Mouse (Mus musculus) thymus, postnatal 14 days (tissue): ENCODE measurements at regions not wholly inside any gene's neighbourhood (a gene's known extent, or its start where the extent isn't known, plus 50 kb on each side); places are given as distances from the start of the nearest gene placed in this dataset.
"Not testable (repeated sequence)": the region's sequence is repeated elsewhere in the genome, so short reads cannot be mapped to it uniquely, and the experiment has no call there.

Source experiments
- DNase-seq: peaks from one replicate; pipeline ENCODE4 v3.0.0; 2021

DNA sequence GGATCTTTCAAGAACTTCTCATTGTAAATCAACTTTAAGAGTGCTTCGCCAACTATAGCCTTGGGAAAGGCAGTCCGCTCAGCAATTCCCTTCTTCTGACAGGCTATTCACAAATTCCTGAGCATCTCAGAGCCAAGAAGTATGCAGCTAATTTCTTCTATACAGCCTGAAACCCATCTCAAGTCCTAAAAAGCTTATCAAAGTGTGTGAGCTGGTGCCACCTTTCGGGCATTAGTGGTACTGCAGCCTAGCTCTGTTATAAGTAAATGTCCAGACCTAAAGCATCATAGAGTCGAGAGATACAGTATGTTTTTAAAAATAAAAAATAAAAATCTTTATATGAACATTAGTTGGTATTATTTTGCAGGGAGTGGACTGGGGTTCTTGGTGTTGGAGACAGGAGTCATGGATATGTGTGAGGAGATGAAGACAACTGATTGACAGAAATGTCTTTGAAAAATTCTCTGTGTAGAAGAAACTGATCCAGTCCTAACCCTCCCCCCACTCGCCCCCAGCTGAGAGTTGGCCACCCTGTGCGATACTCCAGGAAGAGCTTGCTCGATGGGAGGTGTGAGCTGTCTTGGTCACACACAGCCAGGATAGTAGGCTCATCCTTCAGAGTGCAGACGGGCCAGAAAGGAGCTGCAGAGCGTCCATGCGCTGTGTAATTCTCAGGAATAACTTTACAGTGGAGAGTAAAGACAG is 56.4 kb downstream of the Bod1 start:
- DNase-seq = peak; percentile 47

DNA sequence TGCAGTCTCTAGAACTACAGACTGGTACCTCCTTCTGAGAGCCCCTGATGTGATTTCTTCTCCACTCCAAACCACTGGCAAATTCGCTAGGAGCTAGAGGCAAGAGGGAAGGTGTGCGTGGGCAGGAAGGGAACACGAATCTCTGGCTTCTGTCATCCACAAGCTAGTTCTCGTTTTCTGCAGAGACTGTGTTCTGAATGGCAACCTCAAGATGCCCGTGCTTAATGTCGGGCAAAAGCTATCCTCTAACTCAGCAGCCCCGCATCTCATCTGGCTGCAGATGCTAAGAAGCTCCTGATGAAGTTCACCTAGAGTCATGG is 57.3 kb downstream of the Bod1 start:
- DNase-seq = no peak

DNA sequence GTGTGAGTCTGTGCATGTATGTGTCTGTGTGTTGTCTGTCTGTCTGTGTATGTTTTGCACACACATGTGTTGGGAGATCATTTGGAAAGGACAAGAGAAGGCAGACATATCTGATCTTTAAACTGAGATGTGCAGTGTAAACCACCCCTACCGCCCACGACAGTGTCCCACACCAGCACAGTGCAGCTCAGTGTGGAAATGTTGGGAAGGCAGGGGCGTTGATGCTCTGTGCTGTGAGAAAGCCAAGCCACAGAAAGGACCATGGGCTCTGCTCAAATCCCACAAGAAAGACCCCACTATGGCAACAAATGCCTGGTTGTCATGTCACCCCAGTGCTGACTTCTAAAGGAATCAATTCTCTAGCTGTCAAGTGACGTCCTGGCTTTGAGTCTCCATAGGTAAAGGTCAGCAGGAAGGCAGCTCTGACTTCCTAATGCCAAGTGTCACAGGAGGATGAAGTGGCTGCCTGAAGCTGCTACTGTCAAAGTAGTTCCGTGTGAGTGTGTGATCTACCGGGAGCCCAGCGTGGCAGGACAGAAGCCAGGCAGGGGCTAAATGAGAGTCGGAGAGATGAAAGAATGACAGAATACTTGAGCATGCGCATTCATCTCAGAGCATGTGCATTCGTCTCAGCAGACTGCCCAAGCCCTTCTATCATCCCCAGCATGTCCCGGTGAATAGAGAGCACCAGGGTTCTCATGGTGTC is 57.8 kb downstream of the Bod1 start:
- no peak for DNase-seq

DNA sequence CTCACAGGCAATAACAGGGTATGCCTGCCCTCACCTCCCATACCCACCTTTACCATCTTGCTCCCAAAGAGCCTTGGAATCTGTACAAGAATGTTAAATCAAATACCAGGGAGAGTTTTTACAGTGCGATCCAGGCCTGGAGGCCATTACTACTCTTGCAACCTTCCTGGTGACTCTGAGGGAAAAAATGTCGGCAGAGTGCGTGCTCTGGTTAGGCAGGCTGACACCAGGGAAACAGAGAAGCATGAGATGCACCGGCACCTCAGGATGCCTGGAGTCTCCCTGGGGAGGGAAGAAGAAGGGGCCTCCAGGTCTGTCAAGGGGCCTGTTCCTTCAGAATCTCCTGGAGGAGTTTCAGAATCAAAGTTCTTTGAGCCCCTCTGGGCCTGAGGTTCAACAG is 63.2 kb downstream of the Bod1 start:
- DNase-seq = no peak

DNA sequence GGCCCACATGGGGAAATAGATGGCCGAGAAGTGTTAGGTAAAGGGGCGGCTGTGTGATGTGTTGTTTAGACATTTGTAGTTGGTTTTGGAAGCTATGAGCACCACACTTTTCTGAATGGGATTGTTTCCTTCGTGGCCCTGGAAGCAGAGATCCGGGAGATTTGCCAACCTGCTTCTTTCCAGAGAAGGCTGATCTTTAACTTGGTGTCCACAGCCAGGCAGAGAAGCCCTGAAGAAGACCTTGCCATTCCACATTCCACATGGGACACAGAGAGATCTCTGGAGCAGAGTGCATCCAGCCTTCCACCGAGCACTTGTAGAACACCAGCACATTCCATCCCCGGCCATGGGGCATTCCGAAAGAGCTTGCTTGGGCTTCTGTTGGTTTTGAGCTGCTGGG is 70.2 kb downstream of the Bod1 start:
- DNase-seq = no peak

DNA sequence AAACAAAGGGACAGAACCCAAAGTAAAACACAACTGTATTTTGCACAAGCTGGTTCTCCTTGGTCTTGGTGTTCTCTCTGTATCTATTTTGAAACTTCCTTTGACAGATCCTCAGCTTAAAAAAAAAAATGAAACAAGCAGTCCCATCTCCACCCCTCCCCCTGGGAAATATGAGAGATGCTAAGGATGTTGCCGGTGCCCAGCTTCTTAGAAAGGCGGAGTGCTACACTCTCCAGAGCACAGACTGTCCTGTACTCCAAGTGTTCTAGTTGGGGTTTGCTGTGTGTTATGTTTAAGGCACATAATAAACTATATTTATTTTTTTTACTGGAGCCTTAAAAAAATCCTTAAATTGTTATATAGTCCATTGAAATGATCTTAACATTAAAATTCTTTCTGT is 78.1 kb downstream of the Bod1 start:
- DNase-seq = no peak

DNA sequence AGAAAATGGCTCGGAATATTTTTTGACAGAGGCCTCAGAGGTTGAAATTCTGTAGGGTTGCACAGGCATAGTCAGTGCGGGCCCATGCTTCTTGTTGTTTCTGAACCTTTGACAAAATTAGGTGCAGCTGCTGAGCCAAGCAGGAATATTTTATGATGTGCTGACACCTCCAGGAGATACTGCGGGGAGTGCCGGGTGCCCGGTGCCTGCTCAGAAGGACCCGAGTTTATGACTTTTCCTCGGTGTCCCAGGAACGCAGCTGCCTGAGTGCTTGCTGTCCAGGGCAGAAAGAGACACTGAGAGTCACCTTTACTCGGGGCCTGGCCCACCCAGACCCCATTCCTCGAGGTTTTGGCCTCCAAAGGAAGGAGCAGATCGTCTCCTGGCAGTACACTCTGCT is 79.6 kb downstream of the Bod1 start:
- no peak for DNase-seq

DNA sequence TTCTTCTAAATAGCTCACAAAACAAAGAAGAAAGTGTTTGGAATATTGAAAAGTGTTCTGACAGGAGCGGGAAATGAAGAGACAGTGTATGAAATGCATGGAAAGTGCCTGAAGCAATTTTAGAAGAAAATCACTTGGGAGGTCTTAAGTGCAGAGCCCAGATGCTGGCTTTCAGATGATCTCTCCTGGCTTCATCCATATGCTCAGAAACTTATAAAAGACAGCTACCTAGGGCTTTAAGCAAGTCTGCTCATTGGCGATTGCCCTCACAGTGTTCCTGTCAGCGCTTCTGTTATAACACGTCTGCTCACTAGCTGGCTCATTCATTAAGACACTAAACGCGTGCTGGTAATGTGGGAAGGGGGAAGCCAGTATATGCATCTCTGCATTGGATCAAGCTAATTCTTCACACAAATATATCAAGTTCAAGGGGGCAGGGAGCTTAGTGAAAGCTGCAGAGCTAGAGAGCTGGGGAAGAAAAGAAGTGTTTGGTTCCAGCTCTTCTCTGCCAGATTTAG is 80.6 kb downstream of the Bod1 start:
- DNase-seq = no peak

DNA sequence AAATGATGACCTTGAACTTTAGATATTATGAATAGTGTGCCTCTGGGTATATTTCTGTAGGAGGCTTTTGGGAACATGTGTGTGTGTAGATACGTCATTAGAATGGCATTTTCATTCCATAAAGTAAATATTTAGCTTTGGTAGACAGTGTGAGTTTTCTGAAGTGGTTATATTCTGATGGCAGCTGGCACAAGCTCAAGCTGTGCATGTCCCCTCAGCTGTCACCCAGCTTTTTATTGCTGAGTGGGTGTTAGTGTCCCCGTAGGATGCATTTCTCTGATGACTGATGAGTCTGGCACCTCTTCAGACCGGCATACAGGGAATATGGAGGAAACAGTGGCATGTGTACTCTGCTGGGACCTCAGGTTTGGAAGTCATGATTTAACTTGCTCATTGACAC is 96.7 kb downstream of the Bod1 start:
- DNase-seq = no peak

- no peak for DNase-seq
Measured at GRCm38 (mm10) chr11:31564742-31565510, 106.8 kb downstream of the Bod1 start.

DNA sequence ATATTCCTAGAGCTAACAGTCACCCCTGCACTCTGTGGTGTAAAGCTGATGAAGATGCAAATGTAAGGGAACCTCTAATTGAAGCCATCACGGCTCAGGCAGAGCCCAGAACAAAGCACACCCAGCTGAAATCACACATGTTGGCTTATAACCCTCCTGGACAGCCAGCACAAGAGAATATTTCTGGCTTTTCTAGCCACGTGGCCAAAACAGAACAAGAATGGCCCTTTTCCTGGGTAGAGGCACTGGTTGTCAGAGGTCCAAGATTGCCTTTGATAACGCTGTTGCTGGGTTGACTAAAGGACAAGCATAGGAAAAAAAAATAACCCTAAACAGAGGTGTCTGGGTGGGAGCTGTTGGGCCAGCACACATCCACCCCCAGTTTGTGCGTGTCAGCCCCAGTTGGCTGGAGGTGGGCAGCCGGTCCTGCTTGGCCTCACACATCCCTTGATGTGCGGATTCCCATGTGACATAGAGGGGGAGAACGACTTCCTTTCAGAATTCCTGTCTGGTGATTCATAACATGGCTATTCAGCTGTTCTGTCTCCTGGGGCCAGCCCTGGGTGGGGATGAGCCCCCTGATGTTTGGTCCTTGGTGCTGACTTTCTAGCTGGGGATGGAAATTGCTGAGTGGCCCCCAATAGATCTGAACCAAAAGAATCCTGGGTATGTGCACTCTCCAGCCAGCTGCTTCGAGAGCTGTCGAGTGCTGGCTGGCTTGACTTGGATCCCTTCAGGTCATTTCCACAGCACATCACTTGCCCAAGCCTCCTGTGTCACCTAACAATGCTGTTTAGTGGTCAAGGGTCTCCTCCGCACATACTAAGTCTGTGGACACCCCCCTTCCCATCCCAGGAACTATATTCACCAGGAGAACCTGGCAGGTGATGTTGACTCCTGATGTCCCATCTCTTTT is 107.6 kb downstream of the Bod1 start:
- no peak for DNase-seq

- no peak for DNase-seq
Measured at GRCm38 (mm10) chr11:31562954-31563353, 108.7 kb downstream of the Bod1 start.

- no peak for DNase-seq
Measured at GRCm38 (mm10) chr11:31560775-31561174, 110.9 kb downstream of the Bod1 start.

DNA sequence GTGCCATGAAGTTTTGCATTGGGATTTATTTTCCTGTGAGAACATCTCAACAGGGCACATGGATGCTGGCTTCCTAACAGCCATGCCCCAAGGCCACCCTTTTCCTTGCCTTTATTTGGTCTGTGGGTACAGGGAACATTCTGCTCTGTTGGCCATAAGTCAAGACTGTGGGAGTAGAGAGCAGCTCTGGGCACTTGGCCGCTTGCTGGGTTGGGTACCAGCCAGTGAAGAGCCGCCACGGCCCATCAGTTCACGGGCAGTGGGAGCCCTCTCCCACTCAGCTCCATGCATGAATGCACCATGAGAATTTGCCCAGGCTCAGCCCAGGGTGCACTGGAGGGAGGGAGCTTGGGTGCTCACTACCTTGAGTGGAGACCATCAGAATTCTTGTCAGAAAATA is 116.6 kb downstream of the Bod1 start:
- no peak for DNase-seq

- DNase-seq = no peak
Measured at GRCm38 (mm10) chr11:31551614-31552271, 119.9 kb downstream of the Bod1 start.

- no peak for DNase-seq
Measured at GRCm38 (mm10) chr11:31550747-31551613, 120.7 kb downstream of the Bod1 start.

GRCm38 (mm10) chr11:31545514-31545913 is 126.2 kb downstream of the Bod1 start:
- DNase-seq = not testable (repeated sequence)

DNA sequence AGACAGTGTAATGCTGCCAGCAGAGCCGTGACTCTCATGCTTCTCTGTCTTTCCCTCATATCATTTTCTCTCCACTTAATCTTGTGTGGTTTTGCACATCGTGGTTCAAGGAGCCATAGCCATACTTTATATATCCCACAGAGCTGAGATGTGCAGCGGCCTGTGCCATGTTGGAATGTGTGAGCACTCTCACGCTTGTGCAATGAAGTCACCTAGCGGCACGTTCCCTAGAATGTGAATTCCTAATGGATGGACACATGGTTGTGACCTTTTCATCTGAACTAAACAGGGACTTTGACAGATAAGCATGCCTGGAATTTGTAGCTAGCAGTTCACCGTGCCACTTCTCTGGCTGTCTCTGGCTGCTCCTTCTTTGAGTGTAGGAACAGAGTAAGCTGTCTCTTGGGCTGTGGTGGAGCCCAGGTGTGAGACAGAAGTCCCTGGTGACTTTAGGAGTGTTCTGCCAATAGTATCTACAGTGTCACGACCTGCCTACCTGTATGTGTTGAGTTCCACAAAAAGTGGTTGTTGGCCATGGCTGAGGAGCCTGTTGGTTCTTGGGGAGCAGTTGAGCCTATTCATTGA is 129.0 kb downstream of the Bod1 start:
- DNase-seq = no peak

DNA sequence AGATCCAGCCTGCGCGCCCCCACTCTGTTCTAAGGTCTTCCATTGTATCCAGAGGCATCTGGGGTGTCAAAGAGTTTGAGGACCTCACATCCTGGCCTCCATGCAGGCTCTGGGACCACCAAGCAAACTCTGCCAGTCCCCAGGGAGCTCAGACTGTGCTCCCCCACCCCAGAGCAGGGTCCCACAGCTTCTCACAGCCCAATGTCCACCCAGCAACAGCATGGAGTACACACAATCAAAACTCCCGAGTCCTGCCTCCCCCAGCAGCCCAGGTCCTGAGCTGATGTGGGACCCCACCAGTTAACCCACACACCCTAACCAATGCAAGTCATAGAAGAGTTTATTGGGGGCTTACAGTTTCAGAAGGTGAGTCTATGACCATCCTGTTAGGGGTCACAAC is 130.3 kb downstream of the Bod1 start:
- no peak for DNase-seq

DNA sequence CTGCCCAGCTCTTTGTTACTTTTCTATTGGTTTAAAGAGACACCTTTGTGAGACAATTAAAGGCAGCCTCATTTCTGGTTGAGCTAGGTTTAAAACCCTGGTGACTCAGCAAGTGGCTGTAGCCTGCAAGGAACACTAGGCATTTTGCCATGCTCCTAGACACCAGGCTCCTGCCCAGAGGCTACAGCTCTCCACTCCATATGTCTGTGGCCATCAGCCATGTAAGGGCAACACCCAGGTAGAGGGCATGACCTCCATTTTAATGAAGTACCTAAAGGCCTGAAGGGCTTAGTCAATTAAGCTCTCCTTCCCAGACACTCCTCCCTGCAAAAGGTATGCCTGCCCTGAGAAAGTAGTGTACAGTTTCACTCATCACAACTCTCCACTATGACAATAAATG is 130.9 kb downstream of the Bod1 start:
- DNase-seq = no peak

DNA sequence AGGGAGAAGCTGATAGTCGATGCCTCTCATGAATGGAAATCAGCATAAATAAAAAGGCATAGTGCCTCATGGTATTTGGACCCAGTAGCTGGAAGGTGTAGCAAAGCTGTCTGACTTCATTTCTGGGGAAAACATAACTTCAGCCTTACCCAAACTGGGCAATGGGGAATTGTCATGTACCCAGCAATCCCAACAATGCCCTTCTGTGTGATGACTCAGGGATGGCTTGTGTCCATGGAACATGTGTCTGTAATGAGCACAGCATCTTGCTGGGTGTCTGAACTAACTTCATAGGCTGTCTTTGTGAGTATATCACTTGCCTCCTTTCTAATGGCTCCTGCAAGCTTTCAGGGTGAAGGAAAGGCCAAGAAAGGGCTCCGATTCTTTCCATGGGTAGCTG is 140.3 kb downstream of the Bod1 start:
- no peak for DNase-seq
